Mouse (Mus musculus) small intestine, adult 2 months (tissue): ENCODE measurements around the gene Olfr667.

Experiments
- CTCF ChIP-seq: fragments of 200-500 bp; IDR thresholded peaks from 2 replicates; pipeline ENCODE4 v1.5.1; 2012; ENCODE audit warnings: low read depth, mild to moderate bottlenecking, control low read depth, inconsistent platforms, low read length, moderate library complexity, mixed read lengths; ENCODE audit not compliant: insufficient replicate concordance, insufficient read length; ENCODE audit errors: extremely low read depth
- POLR2A ChIP-seq: fragments of 200-500 bp; IDR thresholded peaks from 2 replicates; pipeline ENCODE4 v1.6.1; 2012; ENCODE audit warnings: low read depth, mild to moderate bottlenecking, control low read depth, inconsistent platforms, low read length, moderate library complexity

DNA sequence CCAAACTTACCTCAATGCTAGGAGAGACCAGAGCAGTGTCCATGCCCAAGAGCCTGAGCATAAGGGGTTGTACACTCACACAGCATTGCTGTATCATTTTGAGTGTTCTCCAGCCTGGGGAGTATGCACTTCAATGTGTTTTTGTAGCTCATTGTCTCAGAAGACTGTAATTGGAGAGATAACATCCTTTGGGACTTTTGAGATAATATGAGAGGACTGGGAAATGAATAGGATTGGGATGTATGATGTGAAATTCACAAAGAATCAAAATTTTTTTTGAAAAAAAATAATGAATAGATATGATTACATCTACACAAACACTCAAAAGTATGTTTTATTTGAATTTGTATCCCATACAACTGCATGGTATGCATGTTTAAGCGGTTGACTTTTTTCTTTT is 6.7 kb upstream of the Olfr667 start, which contains the start of gene Olfr668:
- TF ChIP-seq CTCF (no peak), POLR2A (no peak)
